Mouse (Mus musculus): ENCODE measurements at regions not wholly inside any gene's neighbourhood (a gene's known extent, or its start where the extent isn't known, plus 50 kb on each side); places are given as distances from the start of the nearest gene placed in this dataset.
A peak's percentile ranks its signal among the peaks of the same experiment; 100 is the strongest.
"Not testable (repeated sequence)": the region's sequence is repeated elsewhere in the genome, so short reads cannot be mapped to it uniquely, and the experiment has no call there.

GRCm38 (mm10) chr12:65424506-65424905 lies 199.2 kb downstream of the Wdr20rt start:
- H3K4me2 ChIP-seq = no peak overlapping the region
- WGBS = 84% methylated on average over 2 of the region's 2 CpGs

GRCm38 (mm10) chr12:65425440-65425839 lies 200.1 kb downstream of the Wdr20rt start:
- Histone ChIP-seq H3K4me3 (no peak overlapping the region), H3K27ac (no peak overlapping the region), H3K4me2 (no peak overlapping the region), H3K9ac (no peak overlapping the region), H3K36me3 (no peaks in the 10 kb centered on the region), H3K4me1 (replicated peaks) (no peaks in the 10 kb centered on the region), H3K27me3 (no peaks in the 10 kb centered on the region), H3K9me3 (replicated peaks) (no peaks in the 10 kb centered on the region)
- no peak for ATAC-seq (replicated peaks; ENCODE audit: insufficient number of reproducible peaks, insufficient read depth, low FRiP score, low read depth)
- 89% methylated on average over 2 of the region's 2 CpGs for WGBS

More at GRCm38 (mm10) chr12:65424506-65424905, 199.2 kb downstream of the Wdr20rt start:
- Histone ChIP-seq H3K36me3 (no peaks in the 10 kb centered on the region), H3K27ac (no peak overlapping the region), H3K9ac (no peak overlapping the region), H3K4me1 (replicated peaks) (no peaks in the 10 kb centered on the region), H3K27me3 (no peaks in the 10 kb centered on the region), H3K4me3 (no peak overlapping the region), H3K9me3 (replicated peaks) (no peaks in the 10 kb centered on the region)
- ATAC-seq (replicated peaks; ENCODE audit: insufficient number of reproducible peaks, insufficient read depth, low FRiP score, low read depth) = no peak

- H3K4me2 ChIP-seq = peak overlapping the region; percentile 10; the same call in 1 of the 2 replicates
- H3K27me3 ChIP-seq = no peaks in the 10 kb centered on the region
- H3K27ac ChIP-seq = no peak overlapping the region
- H3K9me3 ChIP-seq (replicated peaks) = no peaks in the 10 kb centered on the region
- no peaks in the 10 kb centered on the region for H3K4me1 ChIP-seq (replicated peaks)
- H3K36me3 ChIP-seq = no peaks in the 10 kb centered on the region
- no peak overlapping the region for H3K4me3 ChIP-seq
- no peak overlapping the region for H3K9ac ChIP-seq
- WGBS = 64% methylated on average over 11 of the region's 11 CpGs
- no peak for ATAC-seq (replicated peaks; ENCODE audit: insufficient number of reproducible peaks, insufficient read depth, low FRiP score, low read depth)
These were observed 201.6 kb downstream of the Wdr20rt start for GRCm38 (mm10) chr12:65426884-65427283.

- Histone ChIP-seq H3K4me1 (replicated peaks) (no peaks in the 10 kb centered on the region), H3K36me3 (no peaks in the 10 kb centered on the region), H3K4me3 (no peak overlapping the region), H3K27me3 (no peaks in the 10 kb centered on the region), H3K9me3 (replicated peaks) (no peaks in the 10 kb centered on the region), H3K27ac (no peak overlapping the region), H3K4me2 (no peak overlapping the region), H3K9ac (no peak overlapping the region)
- ATAC-seq (replicated peaks; ENCODE audit: insufficient number of reproducible peaks, insufficient read depth, low FRiP score, low read depth) = no peak
- 55% methylated on average over 23 of the region's 23 CpGs for WGBS
These were observed 203.1 kb downstream of the Wdr20rt start for GRCm38 (mm10) chr12:65428214-65428981.

- WGBS = 70% methylated on average over 4 of the region's 4 CpGs
These were observed 225.5 kb downstream of the Wdr20rt start for GRCm38 (mm10) chr12:65450845-65451244.

GRCm38 (mm10) chr12:65455683-65456082 lies 230.4 kb downstream of the Wdr20rt start:
- Histone ChIP-seq H3K36me3 (no peaks in the 10 kb centered on the region), H3K4me2 (no peak overlapping the region), H3K4me1 (replicated peaks) (no peaks in the 10 kb centered on the region), H3K9ac (no peak overlapping the region), H3K27ac (no peak overlapping the region), H3K4me3 (no peak overlapping the region), H3K27me3 (no peaks in the 10 kb centered on the region), H3K9me3 (replicated peaks) (no peaks in the 10 kb centered on the region)
- no peak for ATAC-seq (replicated peaks; ENCODE audit: insufficient number of reproducible peaks, insufficient read depth, low FRiP score, low read depth)
- WGBS = 82% methylated on average over 3 of the region's 3 CpGs

More at GRCm38 (mm10) chr12:65450845-65451244, 225.5 kb downstream of the Wdr20rt start:
- Histone ChIP-seq H3K27ac (no peak overlapping the region), H3K9ac (no peak overlapping the region), H3K9me3 (replicated peaks) (no peaks in the 10 kb centered on the region), H3K4me2 (no peak overlapping the region), H3K4me3 (no peak overlapping the region), H3K4me1 (replicated peaks) (no peaks in the 10 kb centered on the region), H3K36me3 (no peaks in the 10 kb centered on the region), H3K27me3 (no peaks in the 10 kb centered on the region)
- no peak for ATAC-seq (replicated peaks; ENCODE audit: insufficient number of reproducible peaks, insufficient read depth, low FRiP score, low read depth)

GRCm38 (mm10) chr12:65456956-65457355 lies 231.6 kb downstream of the Wdr20rt start:
- Histone ChIP-seq H3K27ac (no peak overlapping the region), H3K9me3 (replicated peaks) (no peaks in the 10 kb centered on the region), H3K36me3 (no peaks in the 10 kb centered on the region), H3K4me2 (no peak overlapping the region), H3K9ac (no peak overlapping the region), H3K4me3 (no peak overlapping the region), H3K27me3 (no peaks in the 10 kb centered on the region), H3K4me1 (replicated peaks) (no peaks in the 10 kb centered on the region)
- ATAC-seq (replicated peaks; ENCODE audit: insufficient number of reproducible peaks, insufficient read depth, low FRiP score, low read depth) = no peak
- whole genome bisulfite sequencing = 59% methylated on average over 3 of the region's 3 CpGs

GRCm38 (mm10) chr12:65464246-65464645 lies 238.9 kb downstream of the Wdr20rt start:
- no peaks in the 10 kb centered on the region for H3K36me3 ChIP-seq
- H3K27ac ChIP-seq = no peak overlapping the region
- no peak overlapping the region for H3K4me2 ChIP-seq
- H3K27me3 ChIP-seq = no peaks in the 10 kb centered on the region
- H3K4me1 ChIP-seq (replicated peaks) = no peaks in the 10 kb centered on the region
- WGBS = 58% methylated on average over 2 of the region's 2 CpGs
- no peaks in the 10 kb centered on the region for H3K9me3 ChIP-seq (replicated peaks)
- no peak overlapping the region for H3K4me3 ChIP-seq
- no peak overlapping the region for H3K9ac ChIP-seq
- ATAC-seq (replicated peaks; ENCODE audit: insufficient number of reproducible peaks, insufficient read depth, low FRiP score, low read depth) = no peak

GRCm38 (mm10) chr12:65478674-65479073 lies 253.4 kb downstream of the Wdr20rt start:
- not testable (repeated sequence) for H3K4me3 ChIP-seq; H3K4me1 ChIP-seq (replicated peaks); H3K4me2 ChIP-seq; H3K36me3 ChIP-seq; H3K9ac ChIP-seq; H3K27me3 ChIP-seq; H3K27ac ChIP-seq; ATAC-seq (replicated peaks; ENCODE audit: insufficient number of reproducible peaks, insufficient read depth, low FRiP score, low read depth); H3K9me3 ChIP-seq (replicated peaks)
- 38% methylated on average over 9 of the region's 9 CpGs for WGBS

- Histone ChIP-seq H3K4me1 (replicated peaks) (no peaks in the 10 kb centered on the region), H3K4me3 (no peak overlapping the region), H3K27me3 (no peaks in the 10 kb centered on the region), H3K36me3 (no peaks in the 10 kb centered on the region), H3K27ac (no peak overlapping the region), H3K9me3 (replicated peaks) (no peaks in the 10 kb centered on the region), H3K9ac (no peak overlapping the region), H3K4me2 (no peak overlapping the region)
- WGBS = 79% methylated on average over 4 of the region's 4 CpGs
- ATAC-seq (replicated peaks; ENCODE audit: insufficient number of reproducible peaks, insufficient read depth, low FRiP score, low read depth) = no peak
These were observed 255.5 kb downstream of the Wdr20rt start for GRCm38 (mm10) chr12:65480829-65481228.

- H3K4me2 ChIP-seq = no peak overlapping the region
- H3K36me3 ChIP-seq = no peaks in the 10 kb centered on the region
- no peak overlapping the region for H3K9ac ChIP-seq
- no peaks in the 10 kb centered on the region for H3K9me3 ChIP-seq (replicated peaks)
- no peak overlapping the region for H3K4me3 ChIP-seq
- WGBS = 67% methylated on average over 2 of the region's 2 CpGs
- no peak overlapping the region for H3K27ac ChIP-seq
- no peaks in the 10 kb centered on the region for H3K4me1 ChIP-seq (replicated peaks)
- H3K27me3 ChIP-seq = no peaks in the 10 kb centered on the region
- no peak for ATAC-seq (replicated peaks; ENCODE audit: insufficient number of reproducible peaks, insufficient read depth, low FRiP score, low read depth)
These were observed 265.8 kb downstream of the Wdr20rt start for GRCm38 (mm10) chr12:65491092-65491491.

- Histone ChIP-seq H3K27me3 (no peaks in the 10 kb centered on the region), H3K9me3 (replicated peaks) (no peaks in the 10 kb centered on the region), H3K27ac (no peak overlapping the region), H3K36me3 (no peaks in the 10 kb centered on the region), H3K4me3 (no peak overlapping the region), H3K4me2 (no peak overlapping the region), H3K9ac (no peak overlapping the region), H3K4me1 (replicated peaks) (peaks cover 3% of the 10 kb centered on the region; the same call in 1 of the 2 replicates)
- 73% methylated on average over 5 of the region's 5 CpGs for WGBS
- ATAC-seq (replicated peaks; ENCODE audit: insufficient number of reproducible peaks, insufficient read depth, low FRiP score, low read depth) = no peak
These were observed 269.2 kb downstream of the Wdr20rt start for GRCm38 (mm10) chr12:65494388-65495030.

All from heart, embryonic 15.5 days (tissue).